Mouse (Mus musculus): ENCODE data around the gene Dlg2.

The Dlg2 gene

GRCm38 (mm10) chr7:92460578-92460977, 1984.1 kb downstream of the Dlg2 start:
- DNase-seq (ENCODE audit: low spot score): no peak

GRCm38 (mm10) chr7:92461256-92461655, 1984.8 kb downstream of the Dlg2 start:
- DNase-seq (ENCODE audit: low spot score): no peak

GRCm38 (mm10) chr7:92463080-92463877, 1986.8 kb downstream of the Dlg2 start:
- no peak for DNase-seq (ENCODE audit: low spot score)

- DNase-seq (ENCODE audit: low spot score): no peak
These were observed 1987.8 kb downstream of the Dlg2 start for GRCm38 (mm10) chr7:92464290-92464689.

DNA sequence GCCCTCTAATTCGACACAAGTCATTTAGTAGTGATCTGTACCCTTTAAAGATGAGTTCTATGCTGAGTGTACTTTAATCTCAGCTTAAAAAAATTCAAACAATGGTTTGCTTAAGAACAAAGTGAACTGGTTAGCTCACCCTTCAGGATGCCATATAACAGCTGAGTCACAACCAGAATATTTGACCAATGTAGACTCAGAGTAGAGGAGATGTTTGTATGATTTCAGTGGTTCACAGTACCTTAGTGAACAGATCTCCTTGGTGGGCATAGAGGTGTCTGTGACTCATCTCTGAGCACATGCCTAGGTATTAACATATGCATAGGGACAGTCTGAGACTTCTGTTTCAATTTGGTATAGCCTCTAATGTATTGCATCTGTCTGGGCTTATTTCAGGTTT, 2002.7 kb downstream of the Dlg2 start:
- DNase-seq (ENCODE audit: low spot score): no peak

GRCm38 (mm10) chr7:92479748-92480147, 2003.3 kb downstream of the Dlg2 start:
- no peak for DNase-seq (ENCODE audit: low spot score)

DNA sequence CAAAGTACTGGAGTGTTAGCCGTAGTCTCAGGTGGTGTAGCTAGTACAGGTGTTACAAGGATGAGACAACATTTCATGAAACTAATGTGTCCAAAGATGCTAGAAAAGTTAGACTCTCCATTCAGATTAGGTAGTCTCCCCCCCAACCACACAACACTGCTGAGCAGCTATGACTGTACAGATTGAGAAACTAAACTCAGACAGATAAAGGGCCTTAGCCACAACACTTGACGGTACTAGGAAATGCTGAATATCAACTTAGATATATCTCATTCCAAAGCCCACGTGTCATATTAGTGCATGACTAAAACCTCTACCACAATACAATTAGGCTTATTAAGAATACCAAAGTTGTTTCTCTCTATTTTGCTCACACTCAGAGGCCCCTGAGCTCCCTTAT, 2006.9 kb downstream of the Dlg2 start:
- no peak for DNase-seq (ENCODE audit: low spot score)

DNA sequence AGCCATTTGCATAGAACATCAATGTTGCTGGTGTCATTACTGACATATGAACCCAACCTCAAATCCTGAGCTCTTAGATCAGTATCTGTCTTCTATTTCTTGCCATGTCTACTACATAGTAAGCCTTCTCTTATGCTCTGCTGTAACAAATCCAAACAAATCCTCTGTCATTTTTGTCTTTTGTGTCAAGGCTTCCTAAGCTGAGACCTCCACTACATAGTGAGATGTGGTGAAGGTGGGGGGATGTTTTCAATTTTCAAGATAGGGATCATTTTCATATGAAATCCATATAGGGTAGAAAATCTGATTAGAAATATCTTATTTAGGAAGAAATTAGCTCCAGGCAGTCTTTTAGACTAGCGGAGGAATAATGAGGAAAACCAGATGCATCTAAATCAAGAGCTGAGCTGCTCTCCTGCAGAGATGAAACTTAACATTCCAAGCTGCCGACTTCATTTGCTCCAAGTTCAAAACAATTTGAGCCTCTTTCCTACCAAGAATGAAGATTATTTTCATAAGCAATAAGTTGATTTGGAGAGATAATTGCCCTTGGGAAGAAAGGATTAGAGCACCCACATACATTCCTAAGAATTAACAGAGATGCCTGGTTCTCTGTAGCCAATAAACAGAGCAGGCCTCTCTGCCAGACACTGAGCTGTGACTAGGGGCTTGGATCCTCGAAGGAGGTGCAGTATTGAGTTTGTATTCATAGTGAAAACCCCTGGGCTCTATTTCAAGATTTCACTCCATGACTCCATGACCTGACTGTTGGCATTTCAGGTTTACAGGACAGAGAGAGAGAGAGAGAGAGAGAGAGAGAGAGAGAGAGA, 2009.6 kb downstream of the Dlg2 start:
- no peak for DNase-seq (ENCODE audit: low spot score)

GRCm38 (mm10) chr7:92486878-92487277, 2010.4 kb downstream of the Dlg2 start:
- DNase-seq (ENCODE audit: low spot score): no peak

DNA sequence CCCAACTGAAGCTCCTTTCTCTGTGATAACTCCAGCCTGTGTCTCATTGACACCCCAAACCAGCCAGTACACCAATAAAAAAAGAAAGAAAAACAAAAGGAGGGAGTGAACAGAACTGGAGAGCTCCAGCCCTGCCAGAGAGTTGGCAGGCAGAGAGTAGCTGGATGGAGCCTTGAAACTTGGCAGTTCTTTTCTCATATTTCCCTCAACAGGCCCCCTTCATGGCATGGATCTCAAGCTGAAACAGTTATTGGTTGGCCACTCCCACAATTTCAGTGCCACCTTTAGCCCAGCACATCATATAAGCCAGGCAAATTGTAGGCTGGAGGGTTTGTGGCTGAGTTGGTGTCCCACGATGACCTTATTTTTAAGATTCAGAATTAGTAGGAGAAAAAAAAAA, 2015.8 kb downstream of the Dlg2 start:
- DNase-seq (ENCODE audit: low spot score): no peak

DNA sequence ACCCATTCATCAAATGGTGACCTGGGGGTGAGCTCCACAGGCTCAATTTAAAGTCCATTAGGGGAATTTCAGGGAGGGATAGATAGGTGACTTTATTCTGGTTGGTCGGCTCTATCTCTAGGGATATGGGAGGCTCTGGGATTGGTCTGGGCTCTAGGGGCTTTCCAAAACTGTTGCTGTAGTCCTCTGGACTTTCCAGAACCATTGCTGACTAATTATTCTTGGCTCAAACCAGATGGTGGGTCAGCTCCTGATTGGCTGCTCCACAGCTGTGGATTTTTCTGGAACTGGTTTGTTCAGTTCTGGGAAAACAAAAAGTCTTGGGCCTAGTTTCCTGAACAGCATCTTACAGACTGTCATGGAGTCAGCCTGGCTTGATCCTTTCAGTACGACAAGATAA, 2017.0 kb downstream of the Dlg2 start:
- no peak for DNase-seq (ENCODE audit: low spot score)
